Mouse (Mus musculus) forebrain, embryonic 15.5 days (tissue): ENCODE measurements at regions not wholly inside any gene's neighbourhood (a gene's known extent, or its start where the extent isn't known, plus 50 kb on each side); places are given as distances from the start of the nearest gene placed in this dataset.

Experiments
- ATAC-seq: fragments of 200-750 bp; cut with Nextera tagmentation; replicated peaks from 2 replicates; pipeline ENCODE4 v1.8.0; 2017; ENCODE audit warnings: mild to moderate bottlenecking, moderate TSS enrichment, moderate library complexity
- H3K27ac ChIP-seq: fragments of 300-500 bp; sonication (generic); replicated peaks from 2 replicates; pipeline ENCODE4 v1.5.1; 2015; ENCODE audit warnings: mild to moderate bottlenecking, inconsistent platforms
- H3K27me3 ChIP-seq: fragments of 300-500 bp; sonication (generic); 2 replicates; pipeline ENCODE4 v1.6.1; 2015; ENCODE audit warnings: inconsistent platforms
- H3K36me3 ChIP-seq: fragments of 300-500 bp; sonication (generic); 2 replicates; pipeline ENCODE4 v1.6.1; 2015; ENCODE audit warnings: mild to moderate bottlenecking, inconsistent platforms
- H3K4me1 ChIP-seq: fragments of 300-500 bp; sonication (generic); 2 replicates; pipeline ENCODE4 v1.6.1; 2015; ENCODE audit warnings: inconsistent platforms
- H3K4me2 ChIP-seq: fragments of 300-500 bp; sonication (generic); replicated peaks from 2 replicates; pipeline ENCODE4 v1.6.1; 2015; ENCODE audit warnings: mild to moderate bottlenecking, inconsistent platforms
- H3K4me3 ChIP-seq: fragments of 300-500 bp; sonication (generic); 2 replicates; pipeline ENCODE4 v1.5.1; 2015; ENCODE audit warnings: mild to moderate bottlenecking, inconsistent platforms
- H3K9ac ChIP-seq: fragments of 300-500 bp; sonication (generic); replicated peaks from 2 replicates; pipeline ENCODE4 v1.6.1; 2015; ENCODE audit warnings: mild to moderate bottlenecking, inconsistent platforms
- H3K9me3 ChIP-seq: fragments of 300-500 bp; sonication (generic); 2 replicates; pipeline ENCODE4 v1.6.1; 2016; ENCODE audit warnings: inconsistent platforms
- WGBS: fragments of 180-500 bp; shearing (Covaris S2); methylation state at CpG from one replicate; pipeline ENCODE4 v1.1.7; 2015; ENCODE audit warnings: mixed read lengths; 5-methylcytosine and 5-hydroxymethylcytosine counted together

DNA sequence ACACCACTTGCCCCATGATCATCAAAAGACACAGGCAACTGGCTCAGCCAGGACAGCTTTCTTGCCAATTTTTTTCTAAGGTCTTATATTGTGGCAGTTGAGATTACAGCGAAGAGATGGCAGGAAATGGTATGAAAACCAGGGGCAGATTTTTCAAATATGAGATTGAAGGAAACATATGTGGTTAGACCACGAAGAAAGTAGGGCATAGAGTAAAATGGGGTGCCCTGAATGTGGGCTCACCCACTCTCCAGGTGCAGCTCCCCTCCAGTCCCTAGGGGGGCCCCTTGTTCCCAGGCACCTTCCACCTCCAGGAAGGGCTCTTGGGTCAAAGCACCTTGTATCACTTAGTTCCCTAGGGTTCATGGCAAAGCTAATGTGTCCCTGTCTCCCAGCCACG is 193.1 kb downstream of the Maf start:
- H3K27ac ChIP-seq, result no peak overlapping the region
- H3K9me3 ChIP-seq, result no peaks in the 10 kb centered on the region
- no peak overlapping the region for H3K4me2 ChIP-seq
- H3K4me3 ChIP-seq, result no peak overlapping the region
- no peak overlapping the region for H3K9ac ChIP-seq
- no peaks in the 10 kb centered on the region for H3K4me1 ChIP-seq
- WGBS, result 85% methylated on average over 3 of the region's 3 CpGs
- no peaks in the 10 kb centered on the region for H3K27me3 ChIP-seq
- no peaks in the 10 kb centered on the region for H3K36me3 ChIP-seq
- no peak for ATAC-seq

DNA sequence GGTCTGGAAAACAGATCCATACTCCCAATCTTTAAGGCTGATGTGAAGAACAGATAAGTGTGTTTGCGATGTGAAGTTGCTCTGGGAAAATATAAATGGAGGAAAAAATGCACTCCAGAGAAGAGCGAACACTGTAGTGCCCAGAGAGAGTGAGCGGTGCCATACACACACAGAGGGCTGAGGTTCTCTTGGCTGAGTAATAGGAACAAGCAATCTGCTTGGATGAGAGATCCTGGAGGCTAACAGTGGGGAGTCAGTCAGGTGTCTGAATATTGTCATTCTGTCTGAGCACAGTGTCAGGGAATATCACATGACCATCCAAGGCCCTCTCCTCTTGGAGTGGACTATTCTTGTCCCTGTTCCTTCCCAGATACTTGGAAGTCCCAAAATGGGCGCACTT is 200.4 kb downstream of the Maf start:
- no peak overlapping the region for H3K9ac ChIP-seq
- no peak overlapping the region for H3K27ac ChIP-seq
- no peak for ATAC-seq
- H3K4me3 ChIP-seq, result no peak overlapping the region
- no peak overlapping the region for H3K4me2 ChIP-seq
- no peaks in the 10 kb centered on the region for H3K27me3 ChIP-seq
- no peaks in the 10 kb centered on the region for H3K36me3 ChIP-seq
- H3K9me3 ChIP-seq, result no peaks in the 10 kb centered on the region
- WGBS, result 98% methylated on average over 4 of the region's 4 CpGs
- no peaks in the 10 kb centered on the region for H3K4me1 ChIP-seq

DNA sequence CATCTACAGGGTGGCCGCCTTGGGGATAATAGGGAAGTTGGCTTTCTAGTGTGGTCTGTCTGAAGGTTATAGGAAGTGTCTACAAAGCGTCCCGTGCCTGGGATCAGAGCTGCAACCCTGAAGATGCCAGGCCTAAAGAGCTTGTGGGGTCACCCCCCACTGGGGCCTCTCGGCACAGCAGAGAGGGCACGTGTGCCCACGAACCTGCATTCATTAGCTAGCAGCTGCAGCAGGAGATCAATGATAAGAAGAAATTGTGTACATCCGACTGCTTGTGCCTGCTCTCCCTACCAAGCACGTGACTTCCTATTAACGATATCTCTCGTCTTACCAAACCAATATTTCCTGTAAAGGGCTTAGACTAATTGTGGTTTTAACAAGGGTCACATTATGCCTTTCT is 200.9 kb downstream of the Maf start:
- H3K4me2 ChIP-seq, result no peak overlapping the region
- no peaks in the 10 kb centered on the region for H3K9me3 ChIP-seq
- H3K4me1 ChIP-seq, result no peaks in the 10 kb centered on the region
- no peak for ATAC-seq
- no peak overlapping the region for H3K27ac ChIP-seq
- H3K9ac ChIP-seq, result no peak overlapping the region
- no peak overlapping the region for H3K4me3 ChIP-seq
- H3K36me3 ChIP-seq, result no peaks in the 10 kb centered on the region
- H3K27me3 ChIP-seq, result no peaks in the 10 kb centered on the region
- WGBS, result 68% methylated on average over 10 of the region's 10 CpGs

DNA sequence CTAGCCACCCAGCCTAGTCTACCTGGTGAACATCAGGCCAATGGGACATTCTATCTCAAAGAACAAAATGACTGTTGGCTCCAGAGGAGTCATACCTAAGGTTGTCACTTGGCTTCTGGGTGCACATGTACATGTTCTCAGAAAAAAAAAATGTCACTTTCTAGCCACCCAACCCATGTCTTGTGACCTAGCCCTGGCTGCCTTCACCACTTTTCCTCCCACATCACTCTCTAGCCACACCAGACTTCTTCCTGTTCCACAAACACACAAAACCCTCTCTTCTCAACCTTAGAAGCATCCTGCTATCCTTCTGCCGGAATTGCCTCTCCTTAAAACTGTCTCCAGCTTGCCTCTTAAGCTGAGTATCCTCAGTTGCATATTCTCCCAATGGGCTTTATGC is 211.6 kb downstream of the Maf start:
- ATAC-seq, result no peak
- no peak overlapping the region for H3K4me3 ChIP-seq
- no peaks in the 10 kb centered on the region for H3K4me1 ChIP-seq
- no peak overlapping the region for H3K27ac ChIP-seq
- no peaks in the 10 kb centered on the region for H3K9me3 ChIP-seq
- H3K27me3 ChIP-seq, result no peaks in the 10 kb centered on the region
- no peaks in the 10 kb centered on the region for H3K36me3 ChIP-seq
- 90% methylated on average over 1 of the region's 1 CpGs for WGBS
- H3K9ac ChIP-seq, result no peak overlapping the region
- no peak overlapping the region for H3K4me2 ChIP-seq

DNA sequence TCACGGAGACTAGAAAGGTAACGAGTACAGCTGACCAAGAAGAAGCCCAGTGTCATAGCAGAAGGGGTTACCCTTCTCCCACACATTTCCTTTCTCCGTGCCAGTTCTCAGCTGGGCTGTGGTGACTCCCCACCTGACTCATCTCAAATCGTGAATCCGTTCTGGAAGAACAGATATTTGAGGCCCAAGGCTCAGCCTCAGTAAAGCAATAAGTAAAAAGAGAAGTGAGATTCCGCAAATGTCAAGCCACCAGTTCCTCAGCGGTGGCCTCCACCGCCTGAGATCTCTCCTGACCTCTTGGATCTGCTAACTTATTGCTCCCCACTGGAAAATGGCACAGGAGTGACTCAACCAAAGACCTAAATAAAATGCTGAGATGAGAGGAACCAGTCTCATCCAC is 213.2 kb downstream of the Maf start:
- no peaks in the 10 kb centered on the region for H3K36me3 ChIP-seq
- no peak overlapping the region for H3K9ac ChIP-seq
- no peak for ATAC-seq
- H3K4me1 ChIP-seq, result no peaks in the 10 kb centered on the region
- H3K4me2 ChIP-seq, result no peak overlapping the region
- no peak overlapping the region for H3K4me3 ChIP-seq
- H3K27ac ChIP-seq, result no peak overlapping the region
- no peaks in the 10 kb centered on the region for H3K9me3 ChIP-seq
- 93% methylated on average over 8 of the region's 8 CpGs for WGBS
- no peaks in the 10 kb centered on the region for H3K27me3 ChIP-seq

DNA sequence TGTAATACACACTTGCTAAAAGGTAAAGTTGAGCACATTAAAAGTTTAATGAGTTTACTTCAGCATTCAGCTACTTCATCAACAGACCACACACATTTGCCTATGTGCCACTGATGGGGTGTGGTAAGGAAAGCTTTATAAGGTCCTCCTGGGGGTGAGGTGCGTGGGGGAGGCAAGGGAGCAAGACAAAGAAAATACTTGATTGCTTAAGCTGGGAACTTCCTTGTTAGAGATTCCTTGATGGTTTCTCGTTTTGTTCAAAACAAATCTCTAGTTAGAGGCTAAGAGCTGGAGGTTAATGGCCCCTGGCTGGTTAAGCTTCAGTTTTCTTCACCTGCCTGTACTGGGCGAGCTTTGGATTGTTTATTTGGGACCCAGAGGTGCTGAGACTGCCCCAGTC is 220.7 kb downstream of the Maf start:
- H3K4me2 ChIP-seq, result no peak overlapping the region
- no peaks in the 10 kb centered on the region for H3K36me3 ChIP-seq
- no peak overlapping the region for H3K4me3 ChIP-seq
- H3K9ac ChIP-seq, result no peak overlapping the region
- 17% methylated on average over 3 of the region's 3 CpGs for WGBS
- H3K9me3 ChIP-seq, result no peaks in the 10 kb centered on the region
- ATAC-seq, result no peak
- no peak overlapping the region for H3K27ac ChIP-seq
- H3K27me3 ChIP-seq, result no peaks in the 10 kb centered on the region
- no peaks in the 10 kb centered on the region for H3K4me1 ChIP-seq

DNA sequence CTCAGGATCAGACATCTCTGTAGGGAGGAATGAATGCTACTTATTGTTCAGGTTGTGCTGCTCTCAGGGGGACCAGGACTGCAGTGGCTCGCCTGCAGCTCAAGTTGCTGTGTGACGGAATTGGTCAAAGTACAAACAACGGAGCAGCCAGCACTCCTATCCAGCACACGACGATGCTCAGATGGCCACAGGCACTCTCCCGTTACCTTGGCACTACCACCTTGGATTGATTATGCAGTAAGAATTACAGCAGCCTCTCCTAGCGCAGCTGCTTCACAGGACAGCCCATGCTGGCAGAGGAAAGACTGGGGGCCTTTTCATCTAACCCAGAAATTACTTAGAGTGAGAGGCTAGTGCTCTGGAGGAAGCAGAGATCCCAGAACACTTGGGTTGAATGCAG is 226.5 kb downstream of the Maf start:
- Histone ChIP-seq H3K27me3 (no peaks in the 10 kb centered on the region), H3K4me3 (no peak overlapping the region), H3K27ac (no peak overlapping the region), H3K9me3 (no peaks in the 10 kb centered on the region), H3K9ac (no peak overlapping the region), H3K4me2 (no peak overlapping the region), H3K36me3 (no peaks in the 10 kb centered on the region), H3K4me1 (no peaks in the 10 kb centered on the region)
- no peak for ATAC-seq
- WGBS, result 51% methylated on average over 7 of the region's 7 CpGs

DNA sequence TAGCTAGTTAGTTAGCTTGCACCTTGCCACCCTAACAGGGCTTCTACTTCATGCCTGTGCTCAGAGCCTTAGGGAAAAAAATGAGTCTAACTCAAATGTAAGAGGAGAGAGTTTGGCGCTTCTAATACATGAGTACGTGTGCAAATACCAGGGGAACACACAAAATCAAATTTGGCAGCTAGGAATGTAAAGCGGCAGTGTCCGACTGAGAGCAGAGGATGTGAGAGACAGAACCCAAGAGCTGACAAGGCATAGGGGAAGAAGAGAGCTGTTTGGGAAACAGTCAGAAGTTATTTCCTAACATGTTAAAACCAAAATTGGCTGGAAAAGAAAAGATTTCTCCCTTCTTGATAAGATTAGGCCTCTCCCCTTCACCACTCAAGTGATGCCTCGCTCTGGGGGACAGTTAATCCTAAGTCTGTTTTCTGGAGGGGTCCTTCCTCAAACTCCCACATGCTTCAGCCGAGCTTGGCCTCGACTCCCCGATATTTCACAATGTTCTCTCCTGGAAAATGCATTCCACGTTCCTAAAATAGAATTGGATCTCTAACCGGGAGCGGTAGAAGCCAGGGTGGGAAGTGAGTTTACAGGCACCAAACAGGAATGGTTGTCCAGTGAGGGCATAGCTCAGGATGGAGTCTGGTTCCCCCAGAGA is 229.1 kb downstream of the Maf start:
- no peaks in the 10 kb centered on the region for H3K4me1 ChIP-seq
- H3K4me2 ChIP-seq, result no peak overlapping the region
- no peak overlapping the region for H3K27ac ChIP-seq
- H3K27me3 ChIP-seq, result no peaks in the 10 kb centered on the region
- no peaks in the 10 kb centered on the region for H3K9me3 ChIP-seq
- H3K36me3 ChIP-seq, result no peaks in the 10 kb centered on the region
- no peak overlapping the region for H3K4me3 ChIP-seq
- 91% methylated on average over 11 of the region's 11 CpGs for WGBS
- no peak for ATAC-seq
- no peak overlapping the region for H3K9ac ChIP-seq

DNA sequence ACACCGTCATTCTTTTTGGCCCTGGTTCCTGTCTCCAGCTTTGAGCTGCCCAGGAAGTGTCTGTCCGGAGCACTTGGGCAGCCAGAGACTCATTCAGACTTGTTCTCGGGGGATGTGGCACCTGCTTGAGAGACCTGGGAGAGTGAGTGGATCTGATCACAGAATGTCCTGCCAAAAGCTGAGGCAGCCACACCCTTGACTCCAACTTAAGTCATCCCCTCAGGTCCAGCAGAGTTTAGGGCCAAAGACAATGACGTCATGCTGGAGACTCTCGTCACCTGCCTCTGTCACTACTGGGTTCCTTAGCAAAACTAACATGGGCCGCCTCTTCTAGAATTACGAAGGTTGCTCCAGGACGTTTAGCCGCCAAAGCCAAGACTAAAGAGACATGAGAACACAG is 231.5 kb downstream of the Maf start:
- Histone ChIP-seq H3K4me3 (no peak overlapping the region), H3K36me3 (no peaks in the 10 kb centered on the region), H3K27ac (no peak overlapping the region), H3K9me3 (no peaks in the 10 kb centered on the region), H3K27me3 (no peaks in the 10 kb centered on the region), H3K4me2 (no peak overlapping the region), H3K9ac (no peak overlapping the region), H3K4me1 (no peaks in the 10 kb centered on the region)
- WGBS, result 91% methylated on average over 9 of the region's 9 CpGs
- ATAC-seq, result no peak

DNA sequence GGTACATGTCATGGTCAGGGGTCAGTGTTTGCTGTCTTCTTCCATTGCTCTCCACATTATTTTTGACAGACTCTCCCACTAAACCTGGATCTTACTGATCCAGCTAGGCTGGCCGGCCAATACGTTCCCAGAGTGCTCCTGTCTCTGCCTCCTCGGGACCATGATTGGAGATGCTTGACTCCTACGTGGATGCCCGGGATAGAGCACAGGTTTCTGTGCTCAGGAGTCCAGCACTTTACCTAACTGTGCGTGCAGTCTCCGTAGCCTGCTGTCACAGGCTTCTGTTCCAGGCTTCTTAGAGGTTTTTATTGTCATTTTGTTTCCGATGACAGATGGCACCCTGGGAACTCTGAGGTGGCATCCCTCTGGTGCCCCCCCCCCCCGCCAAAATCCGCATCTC is 232.4 kb downstream of the Maf start:
- Histone ChIP-seq H3K27ac (no peak overlapping the region), H3K27me3 (no peaks in the 10 kb centered on the region), H3K4me3 (no peak overlapping the region), H3K9ac (no peak overlapping the region), H3K36me3 (no peaks in the 10 kb centered on the region), H3K9me3 (no peaks in the 10 kb centered on the region), H3K4me1 (no peaks in the 10 kb centered on the region), H3K4me2 (no peak overlapping the region)
- ATAC-seq, result no peak
- WGBS, result 75% methylated on average over 10 of the region's 10 CpGs

DNA sequence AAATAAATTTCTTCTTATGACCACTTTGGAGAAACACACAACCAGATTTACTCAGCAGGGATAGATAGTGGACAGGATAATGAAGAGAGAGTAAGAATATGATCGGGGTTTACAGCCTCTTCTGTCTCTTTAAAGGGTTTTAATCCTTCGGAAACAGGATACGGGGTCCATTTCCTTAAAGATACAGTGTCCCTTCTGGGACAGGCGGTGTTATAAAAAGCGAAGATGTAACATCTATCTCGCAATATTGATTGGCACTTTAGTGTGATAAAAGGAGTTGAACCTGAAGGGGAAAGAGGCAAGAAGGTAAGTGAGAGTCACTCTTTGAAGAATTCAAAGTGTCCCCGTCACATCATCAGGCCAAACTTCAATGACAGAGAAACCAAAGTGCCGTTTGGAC is 233.6 kb downstream of the Maf start:
- Histone ChIP-seq H3K4me1 (no peaks in the 10 kb centered on the region), H3K9ac (no peak overlapping the region), H3K4me2 (no peak overlapping the region), H3K27ac (no peak overlapping the region), H3K36me3 (no peaks in the 10 kb centered on the region), H3K27me3 (no peaks in the 10 kb centered on the region), H3K9me3 (no peaks in the 10 kb centered on the region), H3K4me3 (no peak overlapping the region)
- ATAC-seq, result no peak
- 67% methylated on average over 8 of the region's 8 CpGs for WGBS

DNA sequence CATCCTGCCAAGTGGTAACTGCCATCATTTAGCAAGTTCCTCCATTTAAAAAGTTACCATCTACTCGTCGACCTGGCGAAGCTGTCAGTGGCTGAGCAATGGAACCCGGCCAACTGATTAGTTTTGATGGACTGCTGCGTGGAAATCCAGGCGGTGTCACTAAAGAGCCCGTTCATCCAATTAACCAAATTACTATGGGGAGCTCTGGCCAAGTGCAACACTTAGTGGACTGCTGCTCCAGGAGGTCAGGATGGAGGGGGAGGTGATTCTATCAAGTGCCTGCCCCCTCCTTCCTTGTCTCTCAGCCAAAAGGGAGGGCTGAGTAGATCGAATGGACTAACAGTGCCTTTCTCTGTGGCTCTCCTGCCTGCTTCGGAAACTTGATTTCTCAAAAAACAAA is 241.0 kb downstream of the Maf start:
- 5% methylated on average over 9 of the region's 9 CpGs for WGBS
- Histone ChIP-seq H3K27me3 (no peaks in the 10 kb centered on the region), H3K9me3 (no peaks in the 10 kb centered on the region), H3K4me1 (peaks cover 17% of the 10 kb centered on the region), H3K36me3 (no peaks in the 10 kb centered on the region), H3K27ac (peak overlapping the region; percentile 15; the same call in 1 of the 2 replicates), H3K4me3 (no peak overlapping the region), H3K4me2 (no peak overlapping the region; the same call in 1 of the 2 replicates), H3K9ac (no peak overlapping the region)
- ATAC-seq, result peak; percentile 78

DNA sequence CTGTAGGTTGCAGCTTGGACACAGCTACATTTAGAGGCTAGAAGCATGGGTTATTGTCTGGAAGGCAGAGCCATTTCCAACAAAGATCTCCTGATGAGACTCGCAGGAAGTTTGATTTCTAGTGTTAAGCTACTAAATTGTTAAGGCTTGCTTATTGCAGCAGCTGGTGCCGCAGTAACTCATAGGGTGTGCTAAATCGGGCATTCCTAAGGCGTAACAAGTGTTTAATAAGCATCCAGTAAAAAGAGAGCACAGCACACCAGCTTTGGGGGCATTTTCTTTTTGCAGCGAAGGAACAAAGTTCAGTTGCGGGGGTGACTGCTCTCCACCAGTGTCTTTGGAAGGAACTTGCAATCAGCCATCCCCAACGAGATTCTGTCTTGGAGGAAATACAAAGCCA is 241.5 kb downstream of the Maf start:
- Histone ChIP-seq H3K4me1 (peaks cover 17% of the 10 kb centered on the region), H3K9me3 (no peaks in the 10 kb centered on the region), H3K36me3 (no peaks in the 10 kb centered on the region), H3K27me3 (no peaks in the 10 kb centered on the region), H3K9ac (no peak overlapping the region), H3K4me2 (no peak overlapping the region; the same call in 1 of the 2 replicates), H3K4me3 (no peak overlapping the region), H3K27ac (peak overlapping the region; percentile 15; the same call in 1 of the 2 replicates)
- WGBS, result 12% methylated on average over 7 of the region's 7 CpGs
- ATAC-seq, result peak; percentile 60
